Mouse (Mus musculus) heart, postnatal 0 days (tissue): ENCODE data around the gene Polr2g.

Experiments used
- CTCF ChIP-seq: IDR thresholded peaks from 2 replicates; pipeline ENCODE4 v1.5.1; 2016; ENCODE audit warnings: antibody characterized with exemption, control low read depth, low read depth
- EP300 ChIP-seq: IDR thresholded peaks from 2 replicates; pipeline ENCODE4 v1.6.1; 2016; ENCODE audit warnings: antibody characterized with exemption, low read depth

DNA sequence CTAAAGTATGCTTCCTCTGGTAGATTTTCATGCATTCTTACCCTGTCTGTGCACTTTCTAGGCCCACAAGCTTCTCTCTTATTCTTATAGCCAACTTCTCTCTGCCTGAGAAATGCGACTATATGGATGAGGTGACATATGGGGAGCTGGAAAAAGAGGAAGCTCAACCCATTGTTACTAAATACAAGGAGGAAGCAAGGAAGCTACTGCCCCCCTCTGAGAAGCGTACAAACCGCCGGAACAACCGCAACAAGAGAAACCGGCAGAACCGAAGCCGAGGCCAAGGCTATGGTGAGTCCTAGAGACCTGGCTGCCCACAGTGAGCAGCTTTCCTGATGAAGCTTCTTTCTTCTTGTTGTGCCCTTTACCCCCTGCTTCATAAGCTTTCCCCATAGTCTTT lies 31.3 kb upstream of the Polr2g start, which contains the start of gene AC129217.1:
- TF ChIP-seq EP300 (no peak), CTCF (no peak)
